Mouse (Mus musculus) common myeloid progenitor, adult 5-6 weeks (primary cell): ENCODE measurements around the gene Cnnm4. TPM values are rescaled to one million over a fixed set of nuclear protein-coding genes. Genes with fewer than 3 reads are reported as not detected.

Experiments used
- ATAC-seq: replicated peaks from 2 replicates; pipeline ENCODE4 v1.8.0; 2016; ENCODE audit warnings: low read depth, mild to moderate bottlenecking, moderate TSS enrichment, inconsistent platforms; ENCODE audit not compliant: poor library complexity, severe bottlenecking
- total RNA-seq: library from RNA; stranded (forward); fragments of 200-1000, 187-1606 nt; gene quantifications from 2 replicates; pipeline ENCODE4 v1.2.3, GENCODE M21; 2017

The Cnnm4 gene
- total RNA-seq, 1 experiment from 2014 or later: 6.5 TPM

GRCm38 (mm10) chr1:36469811-36470444 is 1.5 kb upstream of the Cnnm4 start:
- no peak for ATAC-seq

GRCm38 (mm10) chr1:36472106-36472440 is 653 bp downstream of the Cnnm4 start:
- no peak for ATAC-seq

GRCm38 (mm10) chr1:36473211-36473780 is 1.9 kb downstream of the Cnnm4 start:
- peak; percentile 8; the same call in 1 of the 2 replicates for ATAC-seq

- no peak for ATAC-seq
Observed at GRCm38 (mm10) chr1:36474646-36475045, 3.2 kb downstream of the Cnnm4 start.

- no peak for ATAC-seq
Observed at GRCm38 (mm10) chr1:36475480-36476110, 4.2 kb downstream of the Cnnm4 start.

GRCm38 (mm10) chr1:36476426-36476825 is 5.0 kb downstream of the Cnnm4 start:
- no peak for ATAC-seq

- ATAC-seq: no peak
Observed at GRCm38 (mm10) chr1:36478343-36478795, 6.9 kb downstream of the Cnnm4 start.

- no peak for ATAC-seq
Observed at GRCm38 (mm10) chr1:36479903-36480899, 8.8 kb downstream of the Cnnm4 start.

GRCm38 (mm10) chr1:36483825-36484224 is 12.4 kb downstream of the Cnnm4 start:
- ATAC-seq: no peak

- no peak for ATAC-seq
Observed at GRCm38 (mm10) chr1:36485080-36485479, 13.7 kb downstream of the Cnnm4 start.

- ATAC-seq: no peak
Observed at GRCm38 (mm10) chr1:36487111-36487510, 15.7 kb downstream of the Cnnm4 start.

GRCm38 (mm10) chr1:36489661-36490060 is 18.2 kb downstream of the Cnnm4 start:
- ATAC-seq: no peak

- peak; percentile 39; the same call in 1 of the 2 replicates for ATAC-seq
Observed at GRCm38 (mm10) chr1:36492416-36493139, 21.2 kb downstream of the Cnnm4 start.

GRCm38 (mm10) chr1:36493299-36493698 is 21.9 kb downstream of the Cnnm4 start:
- no peak for ATAC-seq

GRCm38 (mm10) chr1:36496719-36497118 is 25.3 kb downstream of the Cnnm4 start:
- no peak for ATAC-seq

GRCm38 (mm10) chr1:36497312-36497711 is 25.9 kb downstream of the Cnnm4 start:
- ATAC-seq: no peak

GRCm38 (mm10) chr1:36501261-36501660 is 29.8 kb downstream of the Cnnm4 start:
- peak; percentile 82 for ATAC-seq

- peak; percentile 20; the same call in 1 of the 2 replicates for ATAC-seq
Observed at GRCm38 (mm10) chr1:36508238-36508637, 36.8 kb downstream of the Cnnm4 start.

GRCm38 (mm10) chr1:36511289-36512021 is 40.0 kb downstream of the Cnnm4 start, which contains the start of gene Cnnm3:
Gene Cnnm3, plus strand, starts transcription at chr1:36511867.
- peak; percentile 94 for ATAC-seq
